Mouse (Mus musculus) thymus, postnatal 14 days (tissue): ENCODE data around the gene Epha6.

ENCODE experiments used
- DNase-seq: peaks from one replicate; pipeline ENCODE4 v3.0.0; 2021

Gene Epha6

GRCm38 (mm10) chr16:59639102-59639691 is 966.1 kb downstream of the Epha6 start, which contains the start of gene Arl6:
TSS of gene Arl6 (minus strand) at chr16:59639391.
- DNase-seq, result peak; percentile 93

DNA sequence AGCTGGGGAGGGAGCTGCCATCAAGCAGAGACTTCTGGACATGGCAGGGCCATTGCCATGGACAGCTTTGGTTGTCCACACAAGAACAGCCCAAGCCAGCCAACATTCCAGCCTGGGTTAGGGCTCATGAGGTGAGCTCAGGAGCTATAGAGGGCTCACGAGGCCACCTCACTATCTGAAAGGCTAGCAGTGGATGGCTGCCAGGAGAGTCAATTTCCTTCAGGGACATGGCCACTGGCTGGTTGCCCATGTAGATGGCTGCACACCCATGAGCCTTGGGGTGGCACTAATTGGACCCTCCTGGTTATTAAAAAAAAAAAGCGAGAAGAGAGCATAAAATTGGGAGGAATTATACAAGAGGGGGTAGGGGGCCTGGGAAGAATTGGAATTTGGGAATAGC is 970.7 kb downstream of the Epha6 start:
- DNase-seq, result no peak

- no peak for DNase-seq
Observed at GRCm38 (mm10) chr16:59621554-59621953, 983.8 kb downstream of the Epha6 start.

DNA sequence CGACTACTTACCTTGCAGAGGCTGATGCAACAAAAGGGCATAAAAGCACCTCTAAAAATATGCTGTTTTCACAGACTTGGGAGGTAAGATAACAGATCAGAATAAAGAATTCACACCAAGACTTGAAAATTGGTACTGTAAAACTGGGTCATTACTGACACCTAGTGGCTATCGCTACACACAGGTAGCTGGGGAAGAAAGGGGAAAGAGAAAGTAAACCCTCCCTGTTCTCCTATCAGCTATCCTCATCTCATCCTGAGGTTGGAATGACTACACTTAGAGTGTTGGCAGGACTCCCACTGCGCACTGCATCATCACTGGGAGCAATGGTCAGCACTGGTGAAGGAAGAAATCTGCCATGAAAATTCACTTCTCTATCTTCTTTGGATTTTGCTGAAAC is 988.2 kb downstream of the Epha6 start:
- peak; percentile 10 for DNase-seq

DNA sequence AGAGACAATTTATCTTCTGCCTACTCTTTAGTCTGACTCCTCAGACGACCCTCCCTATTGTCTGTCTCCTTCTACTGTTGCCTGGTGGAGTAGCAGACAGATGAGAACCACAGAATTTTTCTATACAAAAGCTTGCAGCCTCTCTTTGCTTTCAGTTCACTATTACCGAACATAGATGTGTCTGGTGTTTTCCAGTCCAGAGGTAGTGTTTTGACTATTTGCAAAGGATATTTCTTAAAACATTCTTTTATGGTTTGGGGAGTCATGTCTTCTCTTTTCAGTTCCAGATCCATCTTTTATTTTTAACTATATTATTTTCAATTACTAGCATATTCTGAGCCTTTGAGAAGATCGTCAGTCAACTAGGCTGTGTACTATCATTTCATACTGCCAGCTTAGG is 989.7 kb downstream of the Epha6 start:
- DNase-seq, result no peak

- DNase-seq, result no peak
Observed at GRCm38 (mm10) chr16:59610750-59611149, 994.6 kb downstream of the Epha6 start.

DNA sequence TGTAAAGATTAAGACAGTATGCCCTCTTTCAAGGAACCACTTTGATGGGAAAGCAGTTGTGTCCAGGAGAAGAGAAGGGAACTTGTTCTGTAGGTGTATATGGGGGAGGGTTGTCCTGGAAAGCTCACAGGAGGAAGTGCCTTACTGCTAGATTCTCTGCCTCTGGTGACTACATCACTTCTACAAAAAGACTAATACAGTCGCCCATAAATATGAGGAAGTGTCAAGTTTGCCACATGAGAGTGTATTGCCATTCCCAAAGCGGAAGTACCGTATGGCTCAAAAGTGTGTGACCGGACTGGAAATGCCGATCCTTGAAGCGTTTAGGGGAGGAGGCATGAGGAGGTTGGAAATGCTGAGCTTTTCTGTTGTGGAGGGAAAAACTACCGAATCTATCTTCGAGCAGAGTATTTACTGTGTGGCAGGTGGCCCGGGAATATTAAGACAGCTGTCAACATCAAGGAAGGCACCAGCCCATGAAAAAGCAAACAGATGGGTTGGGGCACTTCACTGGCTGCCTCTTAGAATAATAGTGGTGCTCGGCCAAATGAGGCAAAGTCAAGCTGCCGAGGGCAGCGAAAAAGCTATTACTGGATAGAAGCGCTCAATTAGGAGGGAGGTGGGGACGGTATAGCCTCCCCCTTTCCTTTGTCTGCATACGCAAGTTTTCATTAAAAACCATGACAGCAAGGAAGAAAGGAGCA is 1001.1 kb downstream of the Epha6 start:
- DNase-seq, result no peak
